Mouse (Mus musculus) liver, embryonic 14.5 days (tissue): ENCODE data around the gene Hsd17b13.

Source experiments
- CTCF ChIP-seq: IDR thresholded peaks from 2 replicates; pipeline ENCODE4 v1.5.1; 2016; ENCODE audit warnings: antibody characterized with exemption, low read depth, control low read depth
- EP300 ChIP-seq: IDR thresholded peaks from 2 replicates; pipeline ENCODE4 v1.6.1; 2016; ENCODE audit warnings: antibody characterized with exemption, low read depth

GRCm38 (mm10) chr5:103992831-103993230 is 15.6 kb upstream of the Hsd17b13 start:
- TF ChIP-seq CTCF (no peak), EP300 (no peak)
